Mouse (Mus musculus): ENCODE results near the gene Pheta1.

Pheta1 gene

GRCm38 (mm10) chr5:121825606-121826005, 23.2 kb upstream of the Pheta1 start:
- no peak for DNase-seq (ENCODE audit: low spot score)

- no peak for DNase-seq (ENCODE audit: low spot score)
These were observed 20.9 kb upstream of the Pheta1 start for GRCm38 (mm10) chr5:121827876-121828275.

- DNase-seq (ENCODE audit: low spot score), result no peak
These were observed 20.0 kb upstream of the Pheta1 start for GRCm38 (mm10) chr5:121828491-121829432.

- DNase-seq (ENCODE audit: low spot score), result no peak
These were observed 17.7 kb upstream of the Pheta1 start for GRCm38 (mm10) chr5:121831002-121831601.

- DNase-seq (ENCODE audit: low spot score), result no peak
These were observed 16.2 kb upstream of the Pheta1 start for GRCm38 (mm10) chr5:121832376-121833155.

- no peak for DNase-seq (ENCODE audit: low spot score)
These were observed 15.6 kb upstream of the Pheta1 start for GRCm38 (mm10) chr5:121833159-121833558.

GRCm38 (mm10) chr5:121833572-121834240, 15.1 kb upstream of the Pheta1 start:
- DNase-seq (ENCODE audit: low spot score), result no peak

- no peak for DNase-seq (ENCODE audit: low spot score)
These were observed 14.6 kb upstream of the Pheta1 start for GRCm38 (mm10) chr5:121834241-121834606.

GRCm38 (mm10) chr5:121834991-121835747, 13.6 kb upstream of the Pheta1 start:
- no peak for DNase-seq (ENCODE audit: low spot score)

- DNase-seq (ENCODE audit: low spot score), result no peak
These were observed 12.7 kb upstream of the Pheta1 start for GRCm38 (mm10) chr5:121835949-121836691.

GRCm38 (mm10) chr5:121836692-121837415, 11.9 kb upstream of the Pheta1 start:
- DNase-seq (ENCODE audit: low spot score), result peak; percentile 86

GRCm38 (mm10) chr5:121837441-121838340, 11.1 kb upstream of the Pheta1 start, which contains the start of gene Sh2b3:
TSS of gene Sh2b3 (minus strand) at chr5:121837646.
- peak; percentile 55 for DNase-seq (ENCODE audit: low spot score)

GRCm38 (mm10) chr5:121838341-121839127, 10.2 kb upstream of the Pheta1 start:
- peak; percentile 55 for DNase-seq (ENCODE audit: low spot score)

- no peak for DNase-seq (ENCODE audit: low spot score)
These were observed 9.7 kb upstream of the Pheta1 start for GRCm38 (mm10) chr5:121839128-121839473.

GRCm38 (mm10) chr5:121841516-121841915, 7.3 kb upstream of the Pheta1 start:
- no peak for DNase-seq (ENCODE audit: low spot score)

- no peak for DNase-seq (ENCODE audit: low spot score)
These were observed 6.8 kb upstream of the Pheta1 start for GRCm38 (mm10) chr5:121841973-121842372.

- peak; percentile 88 for DNase-seq (ENCODE audit: low spot score)
These were observed 6.1 kb upstream of the Pheta1 start for GRCm38 (mm10) chr5:121842665-121843118.

Data from urinary bladder, postnatal 25 days (tissue).